Mouse (Mus musculus) neutrophil, adult 5-6 weeks (primary cell): ENCODE data around the gene Etl4. TPM values are rescaled to one million over a fixed set of nuclear protein-coding genes. Genes with fewer than 3 reads are reported as not detected.

ENCODE experiments used
- ATAC-seq: fragments of 151-379, 151-347 bp; 2 replicates; pipeline ENCODE4 v1.8.0; 2017; ENCODE audit warnings: mild to moderate bottlenecking, moderate TSS enrichment; ENCODE audit not compliant: insufficient number of reproducible peaks, poor library complexity, low FRiP score, severe bottlenecking; ENCODE audit errors: extremely low read depth
- total RNA-seq: library from RNA; stranded (forward); fragments of 200-1000 nt; gene quantifications from 2 replicates; pipeline ENCODE4 v1.2.3, GENCODE M21; 2017

Etl4 gene
- total RNA-seq, 1 experiment from 2014 or later, result 0.35 TPM

GRCm38 (mm10) chr2:20416934-20417614, 507.5 kb downstream of the Etl4 start:
- ATAC-seq, result no peak

DNA sequence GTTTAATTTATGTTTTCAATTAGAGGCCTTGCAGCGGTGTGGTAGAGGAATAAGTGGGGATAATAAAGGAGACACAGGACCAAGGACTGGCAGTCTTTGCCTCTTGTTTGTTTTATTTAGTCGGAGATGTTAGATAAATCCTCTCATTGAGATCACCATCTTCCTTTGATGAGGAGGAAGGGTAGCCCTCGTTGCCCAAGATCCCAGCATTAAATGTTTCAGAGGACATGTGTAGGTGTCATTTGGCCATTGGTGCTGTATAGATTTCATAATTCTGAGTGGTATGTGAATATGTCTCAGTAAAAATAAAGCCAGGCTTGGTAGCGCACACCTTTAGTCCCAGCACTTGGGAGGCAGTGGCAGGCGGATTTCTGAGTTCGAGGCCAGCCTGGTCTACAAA, 508.4 kb downstream of the Etl4 start:
- no peak for ATAC-seq

DNA sequence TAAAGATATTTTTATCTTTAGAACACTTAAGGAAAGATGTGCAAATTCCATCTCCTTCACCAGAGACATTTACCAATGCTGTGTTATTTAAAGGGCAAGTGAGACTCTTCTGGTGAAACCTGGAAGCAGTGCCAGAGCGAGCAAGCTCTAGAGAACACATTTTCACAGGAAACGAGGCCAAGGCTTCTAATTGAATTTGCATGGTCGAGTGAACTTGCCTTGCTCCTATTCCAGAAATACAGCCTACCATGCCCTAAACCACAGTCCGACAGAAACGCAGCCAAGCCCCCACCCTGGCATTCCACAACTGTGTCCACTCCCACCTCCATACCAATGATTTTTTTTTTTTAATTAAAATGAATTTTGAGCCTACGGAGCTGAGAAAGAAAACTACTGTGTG, 510.4 kb downstream of the Etl4 start:
- no peak for ATAC-seq

DNA sequence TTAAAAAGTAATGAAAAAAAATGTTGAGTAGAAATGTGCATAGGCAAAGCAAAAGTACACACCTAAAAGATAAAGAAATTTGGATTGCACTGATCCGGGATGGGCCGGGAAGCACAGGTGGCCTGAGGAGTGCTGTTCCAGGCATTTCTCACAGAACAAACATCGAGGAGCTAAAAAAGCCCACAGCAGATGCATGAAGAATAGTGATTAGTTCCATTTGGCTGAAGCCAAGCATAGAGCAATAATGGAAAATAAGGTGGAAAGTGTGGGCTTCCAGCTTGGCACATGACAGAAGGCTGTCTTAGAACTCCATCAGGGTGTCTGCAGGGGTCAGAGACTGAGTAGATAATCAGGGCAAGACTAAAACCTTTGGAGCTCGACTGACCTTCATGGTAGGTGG, 512.7 kb downstream of the Etl4 start:
- no peak for ATAC-seq

GRCm38 (mm10) chr2:20433656-20434055, 524.1 kb downstream of the Etl4 start:
- ATAC-seq, result no peak

GRCm38 (mm10) chr2:20435530-20435929, 526.0 kb downstream of the Etl4 start:
- no peak for ATAC-seq

DNA sequence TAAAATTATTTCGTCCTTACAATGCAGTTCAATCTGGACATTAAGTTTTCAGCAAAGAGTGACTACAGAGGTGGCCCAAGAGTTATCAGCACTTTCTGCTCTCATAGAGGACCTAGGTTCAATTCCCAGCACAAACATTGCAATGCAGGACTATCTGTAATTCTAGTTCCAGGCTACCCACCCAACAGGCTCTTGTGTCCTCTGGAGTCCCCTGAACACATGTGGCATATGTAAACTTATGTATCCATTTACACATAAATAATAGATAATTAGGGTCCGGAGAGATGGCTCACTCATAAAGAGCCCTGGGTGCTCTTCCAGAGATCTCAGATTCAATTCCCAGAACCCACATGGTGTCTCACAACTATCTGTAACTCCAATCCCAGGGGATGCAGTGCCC, 533.2 kb downstream of the Etl4 start:
- no peak for ATAC-seq

GRCm38 (mm10) chr2:20443671-20444440, 534.3 kb downstream of the Etl4 start:
- ATAC-seq, result no peak

DNA sequence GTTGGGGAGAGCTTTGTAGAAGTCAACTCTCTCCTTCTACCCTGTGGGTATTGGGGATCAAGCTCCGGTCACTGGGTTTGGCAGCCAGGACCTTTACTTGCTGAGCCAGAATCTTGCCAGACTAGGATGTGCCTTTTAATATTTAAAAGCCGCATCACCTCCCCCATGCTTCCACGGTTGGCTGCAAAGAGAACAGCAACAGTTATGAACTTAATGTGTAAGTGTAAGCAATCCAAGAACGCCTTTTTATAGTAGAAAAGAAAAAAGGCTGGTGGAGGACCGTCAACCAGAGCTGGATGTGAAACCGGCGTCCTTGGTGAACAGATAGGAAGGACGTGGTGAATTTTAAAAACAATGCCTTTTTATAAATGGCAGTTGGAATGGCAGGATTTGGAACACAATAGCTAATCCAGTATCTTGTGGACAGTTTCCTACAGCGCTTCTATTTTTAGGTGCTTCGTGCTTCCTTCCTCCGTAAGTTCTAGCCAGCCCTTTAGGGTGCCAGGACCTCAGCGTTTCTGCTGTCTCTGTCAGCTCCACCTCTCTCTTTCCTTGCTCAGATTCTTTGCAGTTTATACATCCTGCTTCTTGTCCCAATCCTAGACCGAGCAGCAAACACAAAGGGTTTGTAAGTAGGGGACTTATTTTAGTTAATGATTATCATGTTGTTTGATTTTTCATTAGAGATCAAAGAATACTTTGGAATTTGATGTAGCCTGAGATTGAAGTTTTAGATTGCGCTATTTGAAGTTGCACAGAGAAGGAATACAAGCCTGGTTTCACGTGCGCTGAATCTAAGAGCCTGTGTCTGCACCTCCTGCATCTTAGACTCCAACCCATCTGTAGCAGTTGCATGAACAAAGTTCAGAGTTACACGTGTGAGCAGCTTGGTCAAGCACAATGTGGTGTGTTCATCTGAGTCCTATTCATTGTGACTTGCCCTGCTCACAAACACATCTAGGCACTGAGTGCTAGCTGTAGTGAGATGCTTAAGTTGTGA, 535.9 kb downstream of the Etl4 start:
- no peak for ATAC-seq

DNA sequence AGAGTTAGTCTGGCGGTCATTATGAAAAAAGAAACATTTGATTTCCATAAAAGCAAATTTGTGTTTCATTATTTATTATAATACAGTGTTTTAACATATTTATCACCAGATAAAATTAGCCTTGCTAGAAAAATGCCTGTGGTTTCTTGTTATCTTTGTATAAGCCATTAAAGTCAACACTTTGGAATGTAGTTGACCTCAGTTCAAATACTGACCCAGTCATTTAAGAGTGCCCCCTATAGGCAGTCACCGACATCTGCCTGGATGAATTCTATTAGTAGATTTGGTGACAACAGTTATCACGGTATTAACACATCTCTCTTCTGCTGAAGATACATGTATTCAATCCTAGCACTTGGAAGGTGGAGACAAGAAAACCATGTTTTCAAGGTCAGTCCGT, 536.6 kb downstream of the Etl4 start:
- no peak for ATAC-seq

DNA sequence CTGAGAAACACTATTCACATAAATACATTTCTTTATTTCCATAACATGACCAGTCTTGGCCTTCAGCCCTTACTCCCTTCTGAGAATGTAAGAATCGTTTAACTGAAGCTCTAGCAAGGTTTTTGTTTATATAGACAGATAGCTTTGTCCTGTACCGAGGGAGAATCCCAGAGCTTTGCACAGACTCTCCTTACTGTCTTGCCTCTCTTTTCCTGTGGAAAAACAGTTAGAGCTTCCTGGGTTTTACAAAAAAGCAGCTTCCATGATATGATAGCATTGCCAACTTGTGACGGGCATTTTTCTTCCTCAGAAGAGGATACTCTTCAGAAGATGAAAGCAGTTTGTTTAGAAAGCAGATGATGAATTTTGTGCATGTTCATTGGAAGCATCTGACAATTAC, 541.4 kb downstream of the Etl4 start:
- ATAC-seq, result no peak

DNA sequence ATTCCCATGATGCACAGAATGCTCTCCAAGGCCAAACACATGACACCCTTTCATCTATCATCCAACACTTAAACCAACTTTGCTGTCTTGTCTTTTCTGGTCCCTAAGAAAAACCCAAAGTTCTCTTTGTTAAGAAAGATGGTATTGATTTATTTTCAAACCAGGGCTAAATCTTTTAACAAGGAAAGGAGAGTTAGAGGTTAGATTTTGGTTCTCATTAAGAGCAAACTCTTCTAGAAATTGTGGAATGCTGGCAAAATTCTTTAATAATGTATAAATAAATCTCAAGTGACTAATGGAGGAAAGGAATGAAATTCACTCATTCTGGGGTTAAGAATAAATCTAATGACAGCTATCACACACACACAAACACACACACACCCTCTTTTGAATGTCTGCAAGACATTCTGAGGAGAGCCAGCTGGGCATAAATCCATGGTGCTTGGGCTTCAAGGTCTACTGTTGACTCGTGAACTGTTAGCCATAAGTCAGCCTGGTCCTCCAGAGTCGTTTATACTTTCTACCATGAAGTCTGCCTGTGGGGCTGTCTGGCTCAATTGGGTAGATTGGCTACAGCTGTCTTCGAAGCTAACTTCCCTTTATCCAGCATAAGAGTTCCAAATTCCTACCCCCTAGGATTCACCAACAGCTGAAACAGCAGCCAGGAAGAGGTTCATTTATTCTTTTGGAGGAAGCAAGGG, 544.1 kb downstream of the Etl4 start:
- ATAC-seq, result no peak

DNA sequence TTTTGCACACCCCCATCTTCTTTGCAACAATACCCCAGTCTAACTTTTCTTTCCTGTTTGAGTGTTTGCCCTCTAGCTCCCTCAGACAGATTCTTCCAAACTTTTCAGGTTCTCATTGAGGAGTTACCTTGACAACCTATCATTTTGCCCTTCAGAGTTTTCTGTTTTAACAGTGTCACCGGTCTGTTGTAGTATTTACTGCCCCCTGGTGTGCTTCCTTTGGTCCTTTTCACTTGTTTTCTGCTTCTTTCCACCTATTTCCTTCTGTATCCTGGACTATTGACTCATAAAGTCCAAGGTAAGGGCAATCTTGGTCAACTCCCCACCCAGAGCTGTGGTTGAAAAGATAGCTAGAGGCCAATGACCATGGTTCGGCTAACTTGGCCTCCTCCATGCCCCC, 569.6 kb downstream of the Etl4 start:
- no peak for ATAC-seq

DNA sequence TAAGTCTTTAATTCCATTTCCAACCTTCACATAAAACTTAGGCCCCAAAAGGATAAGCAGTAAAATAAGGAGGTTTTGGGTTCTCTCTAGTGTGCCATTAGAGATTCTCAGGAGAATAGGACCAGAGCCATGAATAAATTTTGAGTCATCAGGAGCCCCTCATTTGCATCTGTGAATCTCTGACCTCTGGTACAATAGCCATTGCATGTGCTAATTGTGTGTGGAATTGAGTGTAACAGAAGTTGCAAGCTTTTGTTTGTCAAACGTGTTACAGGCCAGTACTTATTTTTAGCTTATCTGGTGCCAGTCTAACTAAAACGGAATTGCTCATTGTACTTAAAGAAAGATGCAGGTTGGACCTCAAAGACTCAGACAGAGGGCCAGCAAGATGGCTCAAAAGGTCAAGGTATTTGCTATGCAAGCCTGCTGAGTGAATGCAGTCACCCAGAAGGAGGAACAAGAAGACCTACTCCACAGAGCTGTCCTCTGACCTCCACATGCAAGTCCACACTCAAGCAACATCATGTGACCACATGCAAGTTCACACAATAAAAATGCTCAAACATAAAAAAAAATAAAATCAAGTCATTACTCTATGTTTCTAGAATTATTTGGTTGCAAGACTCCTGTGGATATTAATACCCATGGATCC, 576.7 kb downstream of the Etl4 start:
- ATAC-seq, result no peak

DNA sequence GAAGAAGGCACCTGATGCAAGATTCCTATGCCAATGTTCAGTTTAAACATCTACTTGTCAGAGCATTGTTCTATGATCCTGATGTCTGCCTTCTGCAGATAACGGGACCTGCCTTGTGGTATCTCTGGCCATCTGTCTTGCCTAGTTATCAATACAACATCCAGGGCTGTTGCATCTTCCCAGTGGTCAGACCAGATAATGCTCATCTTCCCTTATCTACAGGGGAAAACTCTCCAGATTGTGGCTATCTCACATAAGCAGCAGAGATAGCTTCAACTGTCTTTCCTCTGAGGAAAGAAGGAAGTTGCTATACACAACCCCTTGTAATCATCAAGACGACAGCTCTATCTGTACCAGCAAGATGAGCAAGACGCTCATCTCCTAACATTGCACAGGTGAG, 579.5 kb downstream of the Etl4 start:
- no peak for ATAC-seq

DNA sequence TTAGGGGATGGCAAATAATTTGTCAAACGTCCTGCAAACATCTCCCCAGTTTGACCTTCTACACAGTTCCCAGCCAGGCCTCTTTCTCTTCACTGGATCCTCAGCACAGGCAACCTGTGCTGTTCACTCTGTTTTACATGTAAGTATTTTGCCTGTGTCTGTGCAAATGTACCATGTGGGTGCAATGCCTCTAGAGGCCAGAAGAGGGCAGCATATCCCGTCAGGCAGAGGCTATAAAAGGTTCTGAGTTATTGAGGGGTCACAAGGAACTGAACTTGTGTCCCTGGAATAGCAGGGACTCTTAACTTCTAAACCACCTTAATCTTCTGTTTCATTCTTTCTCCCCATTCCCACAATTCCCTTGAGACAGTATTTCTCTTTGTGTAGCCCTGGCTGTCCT, 582.5 kb downstream of the Etl4 start:
- ATAC-seq, result no peak

DNA sequence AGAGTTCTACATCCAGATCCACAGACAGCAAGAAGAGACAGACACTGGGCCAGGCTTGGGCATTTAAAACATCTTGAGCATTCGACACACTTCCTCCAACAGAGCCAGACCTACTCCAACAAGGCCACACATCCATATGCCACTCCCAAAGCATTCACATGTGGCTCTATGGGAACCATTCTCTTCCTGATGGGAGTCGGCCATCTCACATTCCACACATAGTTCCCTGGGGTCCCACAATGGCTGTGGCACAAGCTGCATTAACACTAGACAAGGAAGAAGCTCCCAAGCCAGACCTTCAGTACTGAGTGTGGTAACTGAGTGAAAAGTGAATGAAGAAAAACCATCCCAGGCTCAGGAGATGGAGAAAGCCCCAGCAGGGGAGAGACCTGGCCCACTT, 584.2 kb downstream of the Etl4 start:
- ATAC-seq, result no peak

GRCm38 (mm10) chr2:20494666-20495065, 585.1 kb downstream of the Etl4 start:
- no peak for ATAC-seq
